Mouse (Mus musculus): Measurements from ENCODE around the gene Olfr463. TPM values are rescaled to one million over a fixed set of nuclear protein-coding genes. Genes with fewer than 3 reads are reported as not detected.

The Olfr463 gene
- polyA plus RNA-seq, 1 experiment: not detected

- Histone ChIP-seq H3K27me3 (ENCODE audit: control insufficient read depth, insufficient read depth, low read length, poor library complexity, severe bottlenecking) (no peaks in the 10 kb centered on the region; the same call in 1 of the 2 replicates), H3K4me1 (ENCODE audit: control insufficient read depth, insufficient read depth, low read length) (no peaks in the 10 kb centered on the region), H3K27ac (ENCODE audit: insufficient read depth, low read length) (no peak overlapping the region), H3K9me3 (replicated peaks; ENCODE audit: control insufficient read depth, insufficient read depth, low read length, poor library complexity, severe bottlenecking) (no peaks in the 10 kb centered on the region), H3K9ac (ENCODE audit: low read depth, poor library complexity, severe bottlenecking) (no peak overlapping the region), H3K36me3 (ENCODE audit: control insufficient read depth, insufficient read depth, low read length, poor library complexity, severe bottlenecking) (no peaks in the 10 kb centered on the region), H3K4me3 (ENCODE audit: low read depth, low read length) (no peak overlapping the region)
- TF ChIP-seq EP300 (IDR thresholded peaks at IDR 0.05; ENCODE audit: insufficient read depth, low read depth, low read length) (no peak), POLR2A (IDR thresholded peaks at IDR 0.05; ENCODE audit: insufficient read depth, low read length) (no peak), CTCF (IDR thresholded peaks at IDR 0.05; ENCODE audit: low read depth, low read length) (no peak)
Measured at GRCm38 (mm10) chr11:87916005-87916404, 18.8 kb upstream of the Olfr463 start.

- no peak for TF ChIP-seq POLR2A (IDR thresholded peaks at IDR 0.05; ENCODE audit: insufficient read depth, low read length)
- TF ChIP-seq EP300 (IDR thresholded peaks at IDR 0.05; ENCODE audit: insufficient read depth, low read depth, low read length): no peak
- no peak for TF ChIP-seq CTCF (IDR thresholded peaks at IDR 0.05; ENCODE audit: low read depth, low read length)
- H3K9ac ChIP-seq (ENCODE audit: low read depth, poor library complexity, severe bottlenecking): no peak overlapping the region
- H3K4me1 ChIP-seq (ENCODE audit: control insufficient read depth, insufficient read depth, low read length): no peaks in the 10 kb centered on the region
- no peaks in the 10 kb centered on the region for H3K9me3 ChIP-seq (replicated peaks; ENCODE audit: control insufficient read depth, insufficient read depth, low read length, poor library complexity, severe bottlenecking)
- no peaks in the 10 kb centered on the region for H3K36me3 ChIP-seq (ENCODE audit: control insufficient read depth, insufficient read depth, low read length, poor library complexity, severe bottlenecking)
- H3K4me3 ChIP-seq (ENCODE audit: low read depth, low read length): no peak overlapping the region
- no peak overlapping the region for H3K27ac ChIP-seq (ENCODE audit: insufficient read depth, low read length)
- no peaks in the 10 kb centered on the region for H3K27me3 ChIP-seq (ENCODE audit: control insufficient read depth, insufficient read depth, low read length, poor library complexity, severe bottlenecking)
Measured at GRCm38 (mm10) chr11:87904331-87904730, 7.1 kb upstream of the Olfr463 start.

- Histone ChIP-seq H3K27me3 (ENCODE audit: control insufficient read depth, insufficient read depth, low read length, poor library complexity, severe bottlenecking) (no peaks in the 10 kb centered on the region), H3K36me3 (ENCODE audit: control insufficient read depth, insufficient read depth, low read length, poor library complexity, severe bottlenecking) (no peaks in the 10 kb centered on the region), H3K9me3 (replicated peaks; ENCODE audit: control insufficient read depth, insufficient read depth, low read length, poor library complexity, severe bottlenecking) (no peaks in the 10 kb centered on the region; the same call in 1 of the 2 replicates), H3K4me1 (ENCODE audit: control insufficient read depth, insufficient read depth, low read length) (no peaks in the 10 kb centered on the region), H3K9ac (ENCODE audit: low read depth, poor library complexity, severe bottlenecking) (no peak within 1 kb of the TSS), H3K4me3 (ENCODE audit: low read depth, low read length) (no peak within 1 kb of the TSS), H3K27ac (ENCODE audit: insufficient read depth, low read length) (no peak within 1 kb of the TSS)
- TF ChIP-seq POLR2A (IDR thresholded peaks at IDR 0.05; ENCODE audit: insufficient read depth, low read length): no peak
- no peak for TF ChIP-seq CTCF (IDR thresholded peaks at IDR 0.05; ENCODE audit: low read depth, low read length)
- no peak for TF ChIP-seq EP300 (IDR thresholded peaks at IDR 0.05; ENCODE audit: insufficient read depth, low read depth, low read length)
Measured at GRCm38 (mm10) chr11:87892168-87892567, 5.0 kb downstream of the Olfr463 start, which contains the start of gene Olfr462. TSS of gene Olfr462 (minus strand) at chr11:87892268.

- no peaks in the 10 kb centered on the region for H3K36me3 ChIP-seq (ENCODE audit: control insufficient read depth, insufficient read depth, low read length, poor library complexity, severe bottlenecking)
- H3K4me1 ChIP-seq (ENCODE audit: control insufficient read depth, insufficient read depth, low read length): no peaks in the 10 kb centered on the region
- H3K4me3 ChIP-seq (ENCODE audit: low read depth, low read length): no peak overlapping the region
- H3K9me3 ChIP-seq (replicated peaks; ENCODE audit: control insufficient read depth, insufficient read depth, low read length, poor library complexity, severe bottlenecking): no peaks in the 10 kb centered on the region
- no peak overlapping the region for H3K27ac ChIP-seq (ENCODE audit: insufficient read depth, low read length)
- TF ChIP-seq CTCF (IDR thresholded peaks at IDR 0.05; ENCODE audit: low read depth, low read length): no peak
- no peak for TF ChIP-seq EP300 (IDR thresholded peaks at IDR 0.05; ENCODE audit: insufficient read depth, low read depth, low read length)
- no peak for TF ChIP-seq POLR2A (IDR thresholded peaks at IDR 0.05; ENCODE audit: insufficient read depth, low read length)
- no peak overlapping the region for H3K9ac ChIP-seq (ENCODE audit: low read depth, poor library complexity, severe bottlenecking)
- H3K27me3 ChIP-seq (ENCODE audit: control insufficient read depth, insufficient read depth, low read length, poor library complexity, severe bottlenecking): no peaks in the 10 kb centered on the region
Measured at GRCm38 (mm10) chr11:87884856-87885255, 12.3 kb downstream of the Olfr463 start.

GRCm38 (mm10) chr11:87883493-87883892, 13.7 kb downstream of the Olfr463 start:
- no peak overlapping the region for H3K27ac ChIP-seq (ENCODE audit: insufficient read depth, low read length)
- TF ChIP-seq EP300 (IDR thresholded peaks at IDR 0.05; ENCODE audit: insufficient read depth, low read depth, low read length) (no peak), POLR2A (IDR thresholded peaks at IDR 0.05; ENCODE audit: insufficient read depth, low read length) (no peak), CTCF (IDR thresholded peaks at IDR 0.05; ENCODE audit: low read depth, low read length) (no peak)
- no peak overlapping the region for H3K9ac ChIP-seq (ENCODE audit: low read depth, poor library complexity, severe bottlenecking)
- no peaks in the 10 kb centered on the region for H3K36me3 ChIP-seq (ENCODE audit: control insufficient read depth, insufficient read depth, low read length, poor library complexity, severe bottlenecking)
- no peaks in the 10 kb centered on the region for H3K9me3 ChIP-seq (replicated peaks; ENCODE audit: control insufficient read depth, insufficient read depth, low read length, poor library complexity, severe bottlenecking)
- H3K4me1 ChIP-seq (ENCODE audit: control insufficient read depth, insufficient read depth, low read length): no peaks in the 10 kb centered on the region
- H3K27me3 ChIP-seq (ENCODE audit: control insufficient read depth, insufficient read depth, low read length, poor library complexity, severe bottlenecking): no peaks in the 10 kb centered on the region
- no peak overlapping the region for H3K4me3 ChIP-seq (ENCODE audit: low read depth, low read length)

GRCm38 (mm10) chr11:87881714-87882113, 15.5 kb downstream of the Olfr463 start:
- no peaks in the 10 kb centered on the region for H3K36me3 ChIP-seq (ENCODE audit: control insufficient read depth, insufficient read depth, low read length, poor library complexity, severe bottlenecking)
- TF ChIP-seq POLR2A (IDR thresholded peaks at IDR 0.05; ENCODE audit: insufficient read depth, low read length) (no peak), CTCF (IDR thresholded peaks at IDR 0.05; ENCODE audit: low read depth, low read length) (no peak), EP300 (IDR thresholded peaks at IDR 0.05; ENCODE audit: insufficient read depth, low read depth, low read length) (no peak)
- H3K27me3 ChIP-seq (ENCODE audit: control insufficient read depth, insufficient read depth, low read length, poor library complexity, severe bottlenecking): no peaks in the 10 kb centered on the region
- H3K9me3 ChIP-seq (replicated peaks; ENCODE audit: control insufficient read depth, insufficient read depth, low read length, poor library complexity, severe bottlenecking): no peaks in the 10 kb centered on the region
- no peak overlapping the region for H3K27ac ChIP-seq (ENCODE audit: insufficient read depth, low read length)
- H3K4me1 ChIP-seq (ENCODE audit: control insufficient read depth, insufficient read depth, low read length): no peaks in the 10 kb centered on the region
- no peak overlapping the region for H3K9ac ChIP-seq (ENCODE audit: low read depth, poor library complexity, severe bottlenecking)
- no peak overlapping the region for H3K4me3 ChIP-seq (ENCODE audit: low read depth, low read length)

Measured in ES-Bruce4 (cell line).